Mouse (Mus musculus): ENCODE measurements around the gene Pik3cd.
"Not testable (repeated sequence)": the region's sequence is repeated elsewhere in the genome, so short reads cannot be mapped to it uniquely, and the experiment has no call there.

GRCm38 (mm10) chr4:149613497-149613896, 88.9 kb downstream of the Pik3cd start:
- TF ChIP-seq CTCF (IDR thresholded peaks at IDR 0.05; ENCODE audit: insufficient read depth, low read length); POLR2A (IDR thresholded peaks at IDR 0.05; ENCODE audit: borderline replicate concordance, extremely low read depth, low read depth, low read length): not testable (repeated sequence)

All from lung, adult 2 months (tissue).